Mouse (Mus musculus): ENCODE measurements around the gene C8a. TPM values are rescaled to one million over a fixed set of nuclear protein-coding genes. Genes with fewer than 3 reads are reported as not detected.

Gene C8a
- polyA plus RNA-seq (2015; fragmentation: Nextera tagmentation; extraction: Ambion mirVana), result not detected in 2 replicates

- ATAC-seq, result no peak
- Histone ChIP-seq H3K27ac (no peak within 1 kb of the TSS), H3K4me1 (no peaks in the 10 kb centered on the region), H3K4me2 (no peak within 1 kb of the TSS), H3K9ac (no peak within 1 kb of the TSS), H3K9me3 (replicated peaks) (no peaks in the 10 kb centered on the region), H3K36me3 (ENCODE audit: poor library complexity, severe bottlenecking) (no peaks in the 10 kb centered on the region), H3K4me3 (no peak within 1 kb of the TSS), H3K27me3 (no peaks in the 10 kb centered on the region)
- 84% methylated on average over 3 of the region's 3 CpGs for WGBS
Measured at GRCm38 (mm10) chr4:104876323-104876722, at the start of gene C8a. TSS of gene C8a (minus strand) at chr4:104876398.

- Histone ChIP-seq H3K36me3 (ENCODE audit: poor library complexity, severe bottlenecking) (no peaks in the 10 kb centered on the region), H3K4me2 (no peak overlapping the region), H3K27me3 (no peaks in the 10 kb centered on the region), H3K4me1 (no peaks in the 10 kb centered on the region), H3K27ac (no peak overlapping the region), H3K9me3 (replicated peaks) (no peaks in the 10 kb centered on the region), H3K9ac (no peak overlapping the region), H3K4me3 (no peak overlapping the region)
- 88% methylated on average over 5 of the region's 5 CpGs for WGBS
- no peak for ATAC-seq
Measured at GRCm38 (mm10) chr4:104925383-104925782, 49.2 kb upstream of the C8a start.

GRCm38 (mm10) chr4:104918017-104918416 is 41.8 kb upstream of the C8a start:
- 89% methylated on average over 6 of the region's 6 CpGs for WGBS
- ATAC-seq, result no peak
- H3K36me3 ChIP-seq (ENCODE audit: poor library complexity, severe bottlenecking), result no peaks in the 10 kb centered on the region
- H3K9me3 ChIP-seq (replicated peaks), result no peaks in the 10 kb centered on the region
- H3K27ac ChIP-seq, result no peak overlapping the region
- peaks cover 5% of the 10 kb centered on the region for H3K4me1 ChIP-seq
- H3K27me3 ChIP-seq, result no peaks in the 10 kb centered on the region; the same call in 1 of the 2 replicates
- H3K9ac ChIP-seq, result no peak overlapping the region
- H3K4me3 ChIP-seq, result no peak overlapping the region
- H3K4me2 ChIP-seq, result no peak overlapping the region

GRCm38 (mm10) chr4:104914711-104915247 is 38.6 kb upstream of the C8a start:
- Histone ChIP-seq H3K9me3 (replicated peaks) (no peaks in the 10 kb centered on the region), H3K4me3 (no peak overlapping the region), H3K36me3 (ENCODE audit: poor library complexity, severe bottlenecking) (no peaks in the 10 kb centered on the region), H3K4me2 (no peak overlapping the region), H3K27ac (no peak overlapping the region), H3K27me3 (no peaks in the 10 kb centered on the region; the same call in 1 of the 2 replicates), H3K4me1 (peaks cover 5% of the 10 kb centered on the region), H3K9ac (no peak overlapping the region)
- WGBS, result 71% methylated on average over 6 of the region's 6 CpGs
- ATAC-seq, result no peak

- peak within 1 kb of the TSS; percentile 50 for H3K4me2 ChIP-seq
- no peaks in the 10 kb centered on the region for H3K36me3 ChIP-seq (ENCODE audit: poor library complexity, severe bottlenecking)
- no peak for ATAC-seq
- 16% methylated on average over 23 of the region's 23 CpGs for WGBS
- H3K4me1 ChIP-seq, result peaks cover 5% of the 10 kb centered on the region
- peak within 1 kb of the TSS; percentile 13; the same call in 1 of the 2 replicates for H3K4me3 ChIP-seq
- H3K27me3 ChIP-seq, result no peaks in the 10 kb centered on the region; the same call in 1 of the 2 replicates
- H3K9ac ChIP-seq, result peak within 1 kb of the TSS; percentile 4; the same call in 1 of the 2 replicates
- H3K27ac ChIP-seq, result no peak within 1 kb of the TSS
- H3K9me3 ChIP-seq (replicated peaks), result no peaks in the 10 kb centered on the region
Measured at GRCm38 (mm10) chr4:104913291-104914129, 37.3 kb upstream of the C8a start, which contains the start of gene Fyb2. TSS of gene Fyb2 (plus strand) at chr4:104913456.

- H3K9me3 ChIP-seq (replicated peaks), result no peaks in the 10 kb centered on the region
- H3K27ac ChIP-seq, result no peak overlapping the region
- no peak overlapping the region for H3K9ac ChIP-seq
- no peaks in the 10 kb centered on the region for H3K36me3 ChIP-seq (ENCODE audit: poor library complexity, severe bottlenecking)
- H3K4me3 ChIP-seq, result no peak overlapping the region
- ATAC-seq, result 0 out of 2 replicates have a peak, but pooled peaks have one; percentile 43
- WGBS, result 29% methylated on average over 7 of the region's 7 CpGs
- H3K27me3 ChIP-seq, result no peaks in the 10 kb centered on the region; the same call in 1 of the 2 replicates
- H3K4me1 ChIP-seq, result peaks cover 5% of the 10 kb centered on the region
- H3K4me2 ChIP-seq, result no peak overlapping the region
Measured at GRCm38 (mm10) chr4:104911685-104912084, 35.5 kb upstream of the C8a start.

GRCm38 (mm10) chr4:104905049-104905448 is 28.9 kb upstream of the C8a start:
- ATAC-seq, result no peak
- Histone ChIP-seq H3K4me1 (no peaks in the 10 kb centered on the region), H3K27me3 (no peaks in the 10 kb centered on the region), H3K4me3 (no peak overlapping the region), H3K36me3 (ENCODE audit: poor library complexity, severe bottlenecking) (no peaks in the 10 kb centered on the region), H3K27ac (no peak overlapping the region), H3K9me3 (replicated peaks) (no peaks in the 10 kb centered on the region), H3K4me2 (no peak overlapping the region), H3K9ac (no peak overlapping the region)
- 91% methylated on average over 6 of the region's 6 CpGs for WGBS

GRCm38 (mm10) chr4:104902836-104903235 is 26.6 kb upstream of the C8a start:
- 80% methylated on average over 2 of the region's 2 CpGs for WGBS
- no peaks in the 10 kb centered on the region for H3K36me3 ChIP-seq (ENCODE audit: poor library complexity, severe bottlenecking)
- no peak overlapping the region for H3K9ac ChIP-seq
- no peak overlapping the region for H3K4me3 ChIP-seq
- no peak for ATAC-seq
- no peak overlapping the region for H3K4me2 ChIP-seq
- H3K27me3 ChIP-seq, result no peaks in the 10 kb centered on the region
- H3K4me1 ChIP-seq, result no peaks in the 10 kb centered on the region
- H3K27ac ChIP-seq, result no peak overlapping the region
- H3K9me3 ChIP-seq (replicated peaks), result no peaks in the 10 kb centered on the region

- ATAC-seq, result peak; percentile 48; the same call in 1 of the 2 replicates
- Histone ChIP-seq H3K9ac (no peak overlapping the region), H3K4me1 (no peaks in the 10 kb centered on the region), H3K36me3 (ENCODE audit: poor library complexity, severe bottlenecking) (no peaks in the 10 kb centered on the region), H3K4me3 (no peak overlapping the region), H3K9me3 (replicated peaks) (no peaks in the 10 kb centered on the region), H3K4me2 (no peak overlapping the region), H3K27me3 (peaks cover 3% of the 10 kb centered on the region; the same call in 1 of the 2 replicates), H3K27ac (no peak overlapping the region)
- whole genome bisulfite sequencing, result 59% methylated on average over 13 of the region's 13 CpGs
Measured at GRCm38 (mm10) chr4:104894004-104894734, 18.0 kb upstream of the C8a start.

- 73% methylated on average over 5 of the region's 5 CpGs for WGBS
- 0 out of 2 replicates have a peak overlapping the region, but pooled peaks have one; percentile 10 for H3K27ac ChIP-seq
- peak; percentile 21; the same call in 1 of the 2 replicates for ATAC-seq
Measured at GRCm38 (mm10) chr4:104893588-104893987, 17.4 kb upstream of the C8a start.

GRCm38 (mm10) chr4:104891708-104892107 is 15.5 kb upstream of the C8a start:
- H3K4me2 ChIP-seq, result no peak overlapping the region
- H3K9me3 ChIP-seq (replicated peaks), result no peaks in the 10 kb centered on the region
- no peaks in the 10 kb centered on the region for H3K36me3 ChIP-seq (ENCODE audit: poor library complexity, severe bottlenecking)
- peaks cover 3% of the 10 kb centered on the region; the same call in 1 of the 2 replicates for H3K27me3 ChIP-seq
- no peak overlapping the region for H3K9ac ChIP-seq
- no peak overlapping the region for H3K27ac ChIP-seq
- peaks cover 4% of the 10 kb centered on the region; the same call in 1 of the 2 replicates for H3K4me1 ChIP-seq
- no peak overlapping the region for H3K4me3 ChIP-seq
- WGBS, result 93% methylated on average over 7 of the region's 7 CpGs
- ATAC-seq, result no peak

More at GRCm38 (mm10) chr4:104893588-104893987, 17.4 kb upstream of the C8a start:
- peaks cover 3% of the 10 kb centered on the region; the same call in 1 of the 2 replicates for H3K27me3 ChIP-seq
- H3K9me3 ChIP-seq (replicated peaks), result no peaks in the 10 kb centered on the region
- H3K36me3 ChIP-seq (ENCODE audit: poor library complexity, severe bottlenecking), result no peaks in the 10 kb centered on the region
- H3K9ac ChIP-seq, result no peak overlapping the region
- H3K4me3 ChIP-seq, result no peak overlapping the region
- H3K4me2 ChIP-seq, result no peak overlapping the region
- no peaks in the 10 kb centered on the region for H3K4me1 ChIP-seq
